Mouse (Mus musculus): ENCODE data around the gene Gm20479. TPM values are rescaled to one million over a fixed set of nuclear protein-coding genes. Genes with fewer than 3 reads are reported as not detected.
A peak's percentile ranks its signal among the peaks of the same experiment; 100 is the strongest.

Gm20479 gene
- total RNA-seq (2022): not detected

DNA sequence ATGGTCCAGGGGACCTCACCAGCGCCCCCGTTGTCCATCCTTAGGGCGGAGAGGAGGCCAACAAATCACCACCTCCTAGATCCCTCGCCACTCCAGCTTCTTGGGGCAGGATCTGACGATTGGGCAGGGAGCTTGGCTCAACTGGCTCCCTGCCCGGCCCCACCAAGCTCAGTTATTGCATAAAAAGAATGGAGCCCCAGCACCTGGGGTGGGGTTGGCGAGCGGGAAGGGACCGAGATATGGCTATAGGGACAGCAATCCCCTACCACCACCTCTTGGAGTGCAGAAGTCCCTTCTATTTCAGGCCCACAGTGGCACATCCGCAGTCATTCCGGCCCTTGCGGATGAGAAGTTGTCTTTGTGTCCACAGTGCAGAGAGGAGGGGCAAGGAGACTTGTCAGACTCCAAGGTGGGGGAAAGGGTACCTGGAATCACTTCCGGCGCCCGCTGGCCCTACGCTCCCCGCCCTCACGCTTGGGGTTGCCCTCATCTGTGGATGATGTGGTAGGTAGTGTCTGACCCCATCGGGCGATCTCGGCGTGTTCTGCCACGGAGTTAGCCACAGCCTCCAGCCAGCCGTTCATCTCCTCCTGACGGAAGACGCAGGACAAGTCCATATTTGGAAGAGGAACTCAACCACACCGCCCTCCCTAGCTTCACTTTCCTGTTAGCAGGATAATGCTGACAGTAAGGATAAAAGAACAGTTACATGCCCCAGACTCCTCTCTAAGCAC lies at the start of gene Gm20479:
Gene Gm20479, minus strand, starts transcription at position 559 of the 734 bp plus-strand sequence.
- no peak for DNase-seq (ENCODE audit: low spot score in 2 of 2)

DNA sequence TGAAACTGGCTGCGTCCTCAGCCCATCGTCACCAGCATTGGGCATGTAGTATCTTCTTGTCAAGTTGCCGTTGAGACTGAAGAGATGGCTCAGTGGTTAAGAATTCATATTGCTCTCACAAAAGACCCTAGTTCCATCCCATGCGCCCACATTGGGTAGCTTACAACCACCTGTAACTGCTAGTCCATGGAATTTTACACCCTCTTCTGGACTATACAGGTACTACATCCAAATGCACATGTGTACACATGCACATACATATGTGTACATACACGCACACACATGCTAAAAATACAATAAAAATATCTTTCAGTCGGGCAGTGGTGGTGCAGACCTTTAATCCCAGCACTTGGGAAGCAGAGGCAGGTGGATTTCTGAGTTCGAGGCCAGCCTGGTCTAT lies 49.3 kb upstream of the Gm20479 start:
- no peak for DNase-seq (ENCODE audit: low spot score in 2 of 2)

DNA sequence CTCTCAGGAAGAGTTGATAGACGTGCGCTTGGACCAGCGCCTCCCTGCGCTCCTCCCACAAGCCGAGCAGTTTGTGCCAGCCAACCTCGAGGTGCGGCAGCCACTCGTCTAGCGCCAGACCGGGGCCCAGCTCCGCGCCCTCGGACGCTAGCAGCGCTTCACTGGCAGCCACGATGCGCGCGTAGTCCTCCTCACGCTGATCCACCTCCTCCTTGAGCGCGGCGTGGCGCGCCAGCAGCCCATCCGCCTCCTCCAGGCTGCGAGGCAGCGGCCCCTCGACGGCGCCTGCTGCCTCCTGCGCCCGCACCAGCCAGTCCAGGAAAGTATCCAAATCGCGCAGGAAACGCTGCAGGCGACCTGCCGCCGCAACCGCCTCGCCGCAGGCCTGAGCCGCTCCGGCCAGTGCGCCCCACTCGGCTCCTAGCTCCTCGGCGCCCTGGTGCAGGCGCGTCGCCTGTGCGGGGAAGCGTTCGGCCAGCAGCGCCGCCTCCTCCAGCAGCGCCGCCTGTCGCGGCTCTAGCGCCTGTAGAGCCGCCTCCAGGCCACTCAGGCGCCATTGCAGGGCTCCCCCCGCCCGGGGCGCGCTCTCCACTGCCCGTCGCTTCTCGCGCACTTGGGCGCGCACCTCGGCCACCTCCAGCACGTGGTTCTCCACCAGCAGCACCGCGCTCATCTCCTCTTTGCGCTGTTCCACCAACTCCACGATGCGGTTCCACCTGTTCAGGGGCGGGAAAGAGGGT lies 47.2 kb upstream of the Gm20479 start:
- DNase-seq (ENCODE audit: low spot score in 2 of 2): no peak

DNA sequence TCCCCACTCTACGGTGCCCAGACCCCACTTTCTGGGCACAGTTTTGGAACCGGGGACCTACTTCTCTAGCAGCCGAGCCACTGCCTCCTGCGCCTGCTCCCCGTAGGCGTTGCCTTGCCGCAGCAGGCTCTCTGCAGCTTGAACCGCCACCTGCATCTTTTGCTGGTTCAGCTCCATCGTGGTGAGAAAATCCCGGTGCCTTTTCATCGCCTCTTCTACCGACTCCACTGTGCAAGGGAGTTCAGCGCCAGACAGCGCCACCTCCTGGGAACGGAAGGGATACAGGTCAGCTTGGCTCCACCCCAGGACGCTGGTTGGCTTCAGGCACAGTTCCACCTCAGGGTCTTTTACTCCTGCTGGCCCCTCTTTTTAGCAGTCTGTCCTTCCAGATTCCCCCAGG lies 45.5 kb upstream of the Gm20479 start:
- DNase-seq (ENCODE audit: low spot score in 2 of 2): peak; percentile 72 to 79

DNA sequence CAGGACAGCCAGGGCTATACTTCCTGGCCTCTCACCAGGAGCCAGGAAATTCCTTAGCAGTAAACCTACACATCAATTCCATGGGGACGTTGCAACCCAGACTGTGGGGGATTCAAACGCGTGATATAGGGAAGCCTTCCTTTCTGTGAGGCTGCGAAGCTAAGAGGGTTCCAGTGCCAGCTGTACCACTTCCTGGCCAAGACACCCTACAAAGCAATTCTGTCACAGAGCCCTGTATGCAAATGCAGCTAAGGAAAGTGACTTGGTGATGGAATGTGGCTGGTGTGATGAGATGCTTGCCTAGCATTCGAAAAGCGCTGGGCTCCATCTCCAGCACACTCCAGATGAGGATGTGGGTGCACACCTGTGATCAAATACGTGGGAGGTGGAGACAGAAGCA lies 43.3 kb upstream of the Gm20479 start:
- DNase-seq (ENCODE audit: low spot score in 2 of 2): no peak

GRCm38 (mm10) chr7:27397048-27397949 lies 40.1 kb upstream of the Gm20479 start:
- DNase-seq (ENCODE audit: low spot score in 2 of 2): peak in 1 of 2 experiments; percentile 79

GRCm38 (mm10) chr7:27396184-27397047 lies 39.2 kb upstream of the Gm20479 start:
- peak in 1 of 2 experiments; percentile 51 for DNase-seq (ENCODE audit: low spot score in 2 of 2)

GRCm38 (mm10) chr7:27395521-27396183 lies 38.4 kb upstream of the Gm20479 start:
- no peak for DNase-seq (ENCODE audit: low spot score in 2 of 2)

- no peak for DNase-seq (ENCODE audit: low spot score in 2 of 2)
These were observed 34.2 kb upstream of the Gm20479 start for GRCm38 (mm10) chr7:27391416-27391815.

DNA sequence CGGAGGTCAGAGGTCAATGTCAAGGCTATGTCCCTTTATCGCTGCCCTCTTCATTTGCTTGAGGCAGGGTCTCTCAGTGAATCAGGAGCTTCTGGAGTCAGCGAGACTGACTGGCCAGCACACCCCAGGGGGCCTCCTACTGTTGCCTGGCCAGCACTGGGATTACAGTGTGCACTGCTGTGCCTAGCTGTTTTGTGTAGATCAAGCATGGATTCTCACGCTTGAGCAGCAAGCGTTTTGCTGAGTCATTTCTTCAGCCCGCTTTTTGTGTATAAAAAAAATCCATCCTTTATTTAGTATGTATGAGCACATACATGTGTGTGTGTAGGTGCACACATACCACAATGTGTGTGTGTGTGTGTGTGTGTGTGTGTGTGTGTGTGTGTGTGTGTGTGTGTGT lies 32.0 kb upstream of the Gm20479 start:
- no peak for DNase-seq (ENCODE audit: low spot score in 2 of 2)

DNA sequence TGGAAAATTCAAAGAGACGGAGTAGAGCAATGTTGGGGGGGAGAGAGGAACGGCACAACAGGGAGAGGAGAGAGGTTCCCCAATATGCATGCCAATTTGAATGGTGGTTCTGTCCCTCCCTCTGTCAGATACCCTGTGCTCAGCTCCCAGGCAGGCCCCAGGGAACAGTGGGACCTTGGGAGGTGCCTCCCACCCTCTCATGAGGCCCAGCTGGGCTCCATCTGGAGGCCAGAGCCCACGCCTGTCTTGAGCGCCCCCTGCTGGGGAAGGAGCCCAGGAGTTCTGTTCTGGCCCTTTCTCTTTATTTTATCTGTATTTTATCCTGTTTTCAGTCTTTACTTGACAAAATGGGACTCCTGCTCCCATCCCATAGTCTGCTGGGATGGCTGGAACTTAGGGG lies 27.5 kb upstream of the Gm20479 start:
- no peak for DNase-seq (ENCODE audit: low spot score in 2 of 2)

GRCm38 (mm10) chr7:27384134-27384533 lies 26.9 kb upstream of the Gm20479 start:
- no peak for DNase-seq (ENCODE audit: low spot score in 2 of 2)

DNA sequence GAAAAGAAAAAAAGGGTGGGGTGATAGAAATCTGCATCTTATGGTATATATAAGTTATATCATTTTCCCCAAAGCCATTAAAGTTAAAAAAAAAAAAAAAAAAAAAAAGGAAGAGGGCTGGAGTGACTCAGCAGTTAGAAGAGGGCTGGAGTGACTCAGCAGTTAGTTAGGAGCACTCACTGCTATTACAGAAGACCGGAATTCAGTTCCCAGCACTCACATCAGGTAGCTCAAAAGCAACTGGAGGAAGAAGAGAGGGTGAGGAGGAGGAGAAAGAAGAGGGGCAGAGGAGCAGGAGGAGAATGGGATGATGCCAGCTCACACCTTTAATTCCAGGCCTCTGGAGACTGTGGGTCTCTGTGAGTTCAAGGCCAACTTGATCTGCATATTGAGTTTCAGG lies 26.0 kb upstream of the Gm20479 start:
- DNase-seq (ENCODE audit: low spot score in 2 of 2): no peak

GRCm38 (mm10) chr7:27381560-27381959 lies 24.3 kb upstream of the Gm20479 start:
- no peak for DNase-seq (ENCODE audit: low spot score in 2 of 2)

DNA sequence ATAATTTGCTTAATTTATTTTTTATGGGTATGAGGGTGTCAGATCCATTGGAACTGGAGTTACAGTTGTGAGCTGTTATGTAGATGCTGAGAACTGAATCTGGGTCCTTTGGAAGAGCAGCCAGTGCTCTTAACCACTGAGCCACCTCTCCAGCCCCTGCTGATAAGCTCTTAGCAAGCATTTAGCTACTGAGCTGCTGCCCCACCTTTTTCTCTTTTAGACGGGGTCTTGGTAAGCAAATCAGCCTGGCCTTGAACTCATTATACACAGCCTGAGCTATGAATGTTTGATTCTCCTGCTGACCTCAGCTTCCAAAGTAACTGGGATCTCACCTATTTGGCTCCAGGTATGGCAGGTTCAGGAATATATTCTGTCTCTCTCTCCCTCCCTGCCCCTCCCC lies 23.8 kb upstream of the Gm20479 start:
- DNase-seq (ENCODE audit: low spot score in 2 of 2): no peak

DNA sequence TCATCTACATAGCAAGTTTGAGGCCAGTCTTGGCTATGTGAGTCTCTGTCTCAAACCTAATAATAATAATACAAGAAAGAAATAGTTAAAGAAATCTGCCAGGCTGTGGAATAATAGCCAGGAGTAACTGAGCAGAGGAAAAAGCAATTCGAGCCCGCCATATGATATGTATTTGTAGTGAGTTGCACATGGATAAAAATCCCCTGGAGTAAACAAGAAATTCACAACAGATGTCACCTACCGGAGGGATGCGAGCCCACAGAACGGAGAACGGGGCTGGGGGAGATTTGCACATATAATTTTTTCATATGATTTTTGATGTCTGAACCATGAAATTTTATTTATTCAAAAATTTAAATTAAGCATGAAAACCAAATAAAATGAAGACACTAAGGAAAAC lies 22.6 kb upstream of the Gm20479 start:
- no peak for DNase-seq (ENCODE audit: low spot score in 2 of 2)

DNA sequence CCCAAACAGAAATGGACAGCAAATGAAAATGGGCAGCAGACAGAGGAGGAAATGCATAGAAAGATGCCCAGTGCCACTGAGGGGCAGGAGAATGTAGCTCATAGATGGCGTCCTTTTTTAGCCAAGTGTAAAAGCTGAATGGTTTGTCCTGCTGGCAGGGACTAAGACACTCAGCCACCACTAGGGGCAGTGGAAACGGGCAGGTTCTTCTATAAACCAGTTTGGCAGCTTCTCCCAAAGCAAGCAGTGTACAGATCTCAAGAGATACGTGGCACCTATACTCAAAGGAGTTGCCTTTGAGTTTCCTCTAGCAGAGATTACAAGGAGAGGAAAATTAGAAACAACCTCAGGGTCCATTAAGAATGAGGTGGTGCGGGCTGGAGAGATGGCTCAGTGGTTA lies 21.2 kb upstream of the Gm20479 start:
- DNase-seq (ENCODE audit: low spot score in 2 of 2): no peak

GRCm38 (mm10) chr7:27375274-27375673 lies 18.1 kb upstream of the Gm20479 start:
- peak in 1 of 2 experiments; percentile 36 for DNase-seq (ENCODE audit: low spot score in 2 of 2)

DNA sequence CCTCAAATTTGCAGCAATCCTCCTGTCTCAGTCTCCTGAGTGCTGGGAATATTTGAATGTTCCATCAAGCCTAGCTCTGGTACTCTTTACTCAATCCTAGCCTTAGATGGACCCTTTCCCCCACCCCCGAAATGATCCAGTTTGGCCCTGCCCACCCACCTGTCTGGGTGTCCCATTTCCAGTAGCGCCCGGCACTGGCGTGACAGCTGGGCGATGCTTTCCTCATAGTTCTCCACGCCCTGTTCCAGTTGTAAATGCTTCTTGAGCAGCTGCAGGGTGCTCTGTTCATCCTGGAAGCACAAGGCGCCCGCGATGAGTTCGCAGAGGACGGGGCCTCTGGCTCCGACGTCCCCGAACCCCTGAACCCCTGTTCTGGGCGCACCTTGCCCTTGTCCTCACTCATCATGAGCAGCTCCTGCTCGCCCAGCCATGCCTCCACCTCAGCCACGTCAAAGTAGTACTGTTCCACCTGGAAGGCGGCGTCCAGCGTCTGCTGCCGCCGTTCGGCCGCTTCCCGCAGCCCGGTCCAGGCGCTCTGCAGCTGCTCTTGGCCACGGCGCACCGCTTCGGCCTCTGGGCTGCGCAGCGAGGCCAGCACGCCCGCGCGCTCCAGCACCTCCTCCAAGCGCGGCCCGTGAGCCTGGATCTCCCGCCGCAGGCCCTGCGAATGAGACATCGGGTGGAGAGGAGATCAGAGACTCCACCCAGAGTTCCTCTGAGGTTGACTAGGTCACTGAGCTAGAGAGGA lies 14.7 kb upstream of the Gm20479 start:
- no peak for DNase-seq (ENCODE audit: low spot score in 2 of 2)

DNA sequence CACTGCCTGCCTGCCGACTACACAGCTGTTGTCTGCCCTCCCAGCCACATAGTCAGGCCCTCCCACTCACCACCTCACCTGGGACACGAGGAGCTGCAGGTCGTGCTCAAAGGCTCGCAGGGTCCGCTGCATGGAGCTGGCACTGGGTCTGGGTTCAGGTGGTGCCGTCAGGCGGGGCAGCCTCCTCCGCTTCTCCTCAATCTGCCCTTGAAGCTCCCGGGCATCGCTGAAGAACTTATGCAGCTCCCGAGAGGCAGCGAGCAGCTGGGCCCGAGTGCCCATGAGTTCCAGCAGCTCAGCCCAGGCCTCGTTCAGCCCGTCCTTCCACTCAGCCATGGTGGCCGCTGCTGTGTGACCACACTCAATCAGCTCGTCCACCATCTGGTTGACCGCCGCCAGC lies 11.9 kb upstream of the Gm20479 start:
- DNase-seq (ENCODE audit: low spot score in 2 of 2): no peak

Measured in left cerebral cortex, adult 8-10 months (tissue).